Mouse (Mus musculus) left cerebral cortex, adult 11 months (tissue): ENCODE measurements around the gene Lrrc27.

Experiments used
- DNase-seq: peaks from one replicate; pipeline ENCODE4 v3.0.0; 2022; ENCODE audit warnings: low spot score

Gene Lrrc27

GRCm38 (mm10) chr7:139275586-139275985 lies 62.8 kb downstream of the Lrrc27 start:
- no peak for DNase-seq

- DNase-seq = no peak
Measured at GRCm38 (mm10) chr7:139276150-139276549, 63.4 kb downstream of the Lrrc27 start.

GRCm38 (mm10) chr7:139277536-139277935 lies 64.7 kb downstream of the Lrrc27 start:
- DNase-seq = no peak

- DNase-seq = no peak
Measured at GRCm38 (mm10) chr7:139279571-139279970, 66.8 kb downstream of the Lrrc27 start.

GRCm38 (mm10) chr7:139280044-139280443 lies 67.3 kb downstream of the Lrrc27 start:
- no peak for DNase-seq

- no peak for DNase-seq
Measured at GRCm38 (mm10) chr7:139281195-139281594, 68.4 kb downstream of the Lrrc27 start.

GRCm38 (mm10) chr7:139282037-139282436 lies 69.2 kb downstream of the Lrrc27 start:
- no peak for DNase-seq

GRCm38 (mm10) chr7:139285295-139285943 lies 72.6 kb downstream of the Lrrc27 start:
- DNase-seq = no peak

GRCm38 (mm10) chr7:139288540-139288939 lies 75.8 kb downstream of the Lrrc27 start:
- DNase-seq = no peak
